Mouse (Mus musculus) frontal cortex, postnatal 10 days (tissue): ENCODE data around the gene Btbd17.

ENCODE experiments used
- DNase-seq, 2 experiments: peaks; one replicate each; pipeline ENCODE4 v3.0.0; 2022; ENCODE audit warnings: low spot score in 2 of 2, mixed read lengths in 1 of 2

Gene Btbd17

DNA sequence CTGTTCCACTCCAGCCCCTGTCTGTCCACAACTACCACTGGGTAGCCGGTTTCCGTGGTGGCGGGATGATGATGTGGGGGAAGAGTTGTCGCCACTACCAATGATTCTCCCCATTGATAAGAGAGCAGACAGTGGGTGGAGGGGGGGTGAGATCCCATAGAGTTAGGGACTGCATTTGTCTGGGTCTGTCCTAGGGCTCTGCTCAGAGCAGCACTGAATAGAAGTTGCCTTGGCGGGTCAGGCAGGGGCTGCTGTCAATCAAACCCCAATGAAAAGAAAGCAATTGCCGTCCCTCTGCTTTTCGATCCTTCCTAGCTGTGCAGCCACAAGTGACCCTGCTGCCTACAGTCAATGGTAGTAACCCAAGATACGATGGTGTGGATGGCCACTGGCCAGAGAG, 8.2 kb upstream of the Btbd17 start:
- DNase-seq: no peak

GRCm38 (mm10) chr11:114802540-114803267, 7.0 kb upstream of the Btbd17 start:
- DNase-seq: no peak

GRCm38 (mm10) chr11:114801906-114802305, 6.2 kb upstream of the Btbd17 start:
- no peak for DNase-seq

DNA sequence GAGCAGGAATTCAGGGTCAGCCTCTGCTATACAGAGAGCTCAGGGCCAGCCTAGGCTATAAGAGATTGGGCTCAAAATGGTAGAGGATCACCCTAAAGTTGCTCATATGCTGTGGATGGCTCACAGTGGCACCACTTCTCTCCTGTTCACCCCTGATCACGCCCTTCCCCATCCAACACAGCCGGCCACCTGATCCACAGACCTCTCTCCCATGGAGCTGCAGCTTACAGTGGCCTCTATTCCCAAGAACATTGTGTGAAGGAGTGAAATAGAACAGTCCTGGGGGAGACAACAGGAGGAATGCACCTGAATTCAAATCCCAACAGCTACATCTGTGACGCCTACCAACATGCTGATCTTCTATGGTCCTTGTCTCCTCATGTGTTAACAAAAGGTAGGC, 2.9 kb upstream of the Btbd17 start, which contains the start of gene Gpr142:
Gpr142 (plus strand) TSS at position 301 of the 400 bp plus-strand sequence.
- no peak for DNase-seq

- no peak for DNase-seq
Observed at GRCm38 (mm10) chr11:114797981-114798380, 2.2 kb upstream of the Btbd17 start.

DNA sequence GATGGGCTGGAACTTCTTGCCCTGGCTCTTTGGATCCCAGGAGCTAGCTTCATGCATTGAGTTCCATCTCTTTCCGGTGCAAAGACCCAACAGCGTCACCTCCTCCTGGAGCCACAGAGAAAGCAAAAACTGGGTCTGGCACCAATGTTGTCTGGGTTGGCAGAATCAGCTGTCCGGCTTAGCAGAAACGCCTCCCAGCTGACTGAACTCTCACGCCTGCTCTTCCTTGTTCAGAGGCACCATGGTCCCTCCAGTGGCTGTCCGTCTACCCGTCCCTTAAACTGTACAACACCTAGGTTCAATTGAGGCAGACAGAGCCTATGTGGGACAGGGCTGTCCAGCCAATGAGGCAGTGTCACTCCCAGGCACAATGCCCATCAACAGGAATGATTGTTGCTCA, 1.4 kb upstream of the Btbd17 start:
- no peak for DNase-seq

- DNase-seq: peak; percentile 90 to 95
Observed at GRCm38 (mm10) chr11:114795231-114795746, 456 bp downstream of the Btbd17 start.

GRCm38 (mm10) chr11:114794691-114795090, 1.1 kb downstream of the Btbd17 start:
- DNase-seq: no peak

DNA sequence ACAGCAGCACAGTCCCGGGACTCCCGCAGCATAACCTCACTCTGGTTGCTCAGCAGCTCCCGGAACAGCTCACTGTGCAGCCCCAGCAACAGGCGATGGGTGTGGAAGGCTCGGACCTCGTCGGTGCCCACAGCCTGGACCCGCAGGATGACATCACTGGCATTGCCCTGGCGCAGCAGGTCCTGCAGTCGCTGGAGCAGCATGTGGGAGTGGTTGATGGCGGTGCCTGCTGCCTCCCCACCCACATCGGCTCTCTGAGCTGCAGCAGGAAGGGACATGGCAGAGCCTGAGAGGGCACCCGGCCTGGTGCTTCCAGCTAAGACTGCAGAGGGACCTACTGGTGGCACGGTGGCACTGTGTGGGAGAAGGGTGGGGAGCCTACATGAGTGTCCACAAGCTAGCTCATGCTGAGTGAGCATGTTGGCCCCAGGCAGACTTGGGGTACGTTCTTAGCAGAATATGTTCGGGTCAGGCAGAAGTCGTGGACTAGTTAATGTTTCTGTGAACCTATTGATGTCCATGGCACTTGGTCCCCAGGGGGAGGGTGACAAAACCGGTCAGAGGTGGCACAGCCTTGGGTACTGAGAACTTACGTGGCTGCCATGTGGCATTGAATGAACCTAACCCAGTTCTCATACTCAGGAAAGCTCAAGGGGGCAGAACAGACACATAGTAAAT, 1.7 kb downstream of the Btbd17 start:
- peak in 1 of 2 experiments; percentile 51 for DNase-seq

GRCm38 (mm10) chr11:114792931-114793494, 2.7 kb downstream of the Btbd17 start:
- no peak for DNase-seq

DNA sequence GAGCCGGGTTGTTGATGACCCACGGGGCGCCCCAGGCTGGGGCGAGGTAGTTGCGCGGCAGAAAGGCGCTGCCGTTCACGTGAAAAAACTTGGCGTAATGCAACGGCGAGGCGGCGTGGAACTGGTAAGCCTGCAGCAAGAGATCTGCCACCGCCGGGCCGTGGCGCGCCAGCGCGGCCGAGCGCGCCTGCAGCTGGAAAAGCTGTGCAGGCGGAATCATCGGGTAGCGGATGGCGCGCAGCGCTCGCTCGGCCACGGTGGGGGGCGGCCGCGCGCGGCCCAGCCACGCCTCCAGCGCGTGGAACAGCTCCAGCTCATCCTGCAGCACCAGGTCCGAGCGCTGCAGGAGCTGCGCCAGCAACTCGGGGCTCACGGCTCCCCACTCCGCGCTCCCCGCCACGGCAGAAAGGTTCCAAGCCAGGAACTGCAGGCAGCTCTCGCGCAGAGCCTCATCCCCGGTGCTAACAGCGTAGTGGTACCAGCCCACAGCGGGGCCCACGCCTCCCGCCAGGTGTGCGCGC, 3.8 kb downstream of the Btbd17 start:
- DNase-seq: peak in 1 of 2 experiments; percentile 45

DNA sequence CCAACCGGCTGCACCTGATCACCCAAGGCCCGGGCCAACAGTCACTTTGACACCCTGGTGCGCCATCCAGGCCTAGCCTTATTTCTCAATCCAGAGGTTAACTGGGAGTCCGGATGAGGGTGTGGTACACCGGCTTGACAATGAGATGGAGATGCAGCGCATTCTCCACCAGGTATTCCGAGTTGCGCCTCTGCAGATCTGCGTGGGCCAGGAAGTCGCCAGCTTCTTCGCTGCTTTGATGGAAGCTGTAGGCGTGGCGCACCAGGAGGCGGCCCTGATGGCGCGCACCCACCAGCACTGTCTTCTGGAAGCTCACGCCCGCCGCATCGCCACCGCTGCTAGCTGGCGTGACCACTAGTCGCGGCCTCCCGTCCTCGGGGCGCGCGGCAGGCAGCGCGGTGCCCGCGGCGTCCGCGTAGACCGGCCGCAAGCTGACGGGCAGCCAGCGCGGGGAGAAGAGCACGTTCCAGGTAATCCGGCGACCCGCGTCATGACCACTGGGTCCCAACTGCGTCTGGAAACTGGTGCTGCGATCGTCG, 4.3 kb downstream of the Btbd17 start:
- DNase-seq: no peak

GRCm38 (mm10) chr11:114790841-114791240, 4.9 kb downstream of the Btbd17 start:
- no peak for DNase-seq

DNA sequence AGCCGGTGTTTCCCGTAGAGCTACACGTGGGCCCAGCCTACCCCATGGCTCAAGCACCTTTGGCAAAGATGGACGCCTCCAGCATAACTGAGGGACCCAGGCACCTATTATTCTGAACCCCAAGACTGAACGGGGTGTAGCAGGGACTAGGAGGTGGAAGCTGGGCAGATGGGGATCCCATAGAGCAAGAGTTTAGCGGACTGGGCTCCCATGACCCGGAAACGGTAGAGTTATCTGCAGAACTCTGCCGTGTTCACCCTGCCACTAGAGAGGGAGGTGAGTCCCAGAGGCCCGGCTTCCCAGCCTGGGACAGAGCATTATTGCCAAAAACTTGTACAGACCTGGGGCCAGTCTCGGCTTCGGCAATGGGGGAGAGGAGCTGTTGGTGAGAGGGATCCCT, 5.6 kb downstream of the Btbd17 start:
- no peak for DNase-seq

DNA sequence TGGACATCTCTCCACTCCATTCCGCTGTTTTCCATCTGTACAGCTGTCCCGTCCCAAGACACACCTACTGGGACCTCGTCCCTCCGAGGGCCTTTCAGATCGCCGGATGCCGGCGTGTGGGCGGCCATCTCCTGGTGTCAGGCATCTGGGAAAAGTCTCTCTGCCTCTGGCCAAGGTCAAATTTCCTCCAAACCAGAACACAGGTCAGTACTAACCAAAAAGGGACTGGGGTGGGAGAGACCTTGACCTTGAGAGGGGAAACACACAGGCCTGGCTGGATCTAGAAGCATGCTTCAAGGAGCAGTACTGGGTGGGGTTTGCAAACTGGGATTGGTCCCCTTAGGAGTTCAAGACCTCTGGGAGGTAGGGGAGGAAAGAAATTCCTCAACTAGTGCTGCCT, 6.0 kb downstream of the Btbd17 start:
- DNase-seq: no peak

GRCm38 (mm10) chr11:114789061-114789714, 6.6 kb downstream of the Btbd17 start:
- peak; percentile 67 to 80 for DNase-seq

GRCm38 (mm10) chr11:114787611-114788010, 8.1 kb downstream of the Btbd17 start:
- no peak for DNase-seq

GRCm38 (mm10) chr11:114786326-114786725, 9.4 kb downstream of the Btbd17 start:
- DNase-seq: peak in 1 of 2 experiments; percentile 55

DNA sequence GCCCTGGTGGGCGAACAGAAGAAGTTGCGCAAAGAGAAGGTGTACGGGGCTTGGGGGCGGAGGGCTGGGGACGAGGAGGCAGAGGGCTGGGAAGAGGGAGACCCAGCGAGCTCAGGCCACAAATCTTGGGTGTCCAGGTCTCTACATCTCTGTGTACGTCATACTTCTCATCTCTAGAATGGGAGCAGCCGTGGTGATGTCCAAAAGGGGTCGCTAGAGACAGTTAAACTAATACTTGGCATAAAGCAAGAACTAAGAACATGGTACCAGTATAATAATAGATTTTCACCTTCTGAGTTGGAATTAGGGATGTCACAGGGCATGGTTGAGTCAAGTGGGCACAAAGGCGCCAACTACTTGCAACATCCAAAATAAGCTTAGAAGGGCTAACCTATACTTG, 9.9 kb downstream of the Btbd17 start:
- DNase-seq: no peak

- DNase-seq: no peak
Observed at GRCm38 (mm10) chr11:114780076-114780475, 15.7 kb downstream of the Btbd17 start.

DNA sequence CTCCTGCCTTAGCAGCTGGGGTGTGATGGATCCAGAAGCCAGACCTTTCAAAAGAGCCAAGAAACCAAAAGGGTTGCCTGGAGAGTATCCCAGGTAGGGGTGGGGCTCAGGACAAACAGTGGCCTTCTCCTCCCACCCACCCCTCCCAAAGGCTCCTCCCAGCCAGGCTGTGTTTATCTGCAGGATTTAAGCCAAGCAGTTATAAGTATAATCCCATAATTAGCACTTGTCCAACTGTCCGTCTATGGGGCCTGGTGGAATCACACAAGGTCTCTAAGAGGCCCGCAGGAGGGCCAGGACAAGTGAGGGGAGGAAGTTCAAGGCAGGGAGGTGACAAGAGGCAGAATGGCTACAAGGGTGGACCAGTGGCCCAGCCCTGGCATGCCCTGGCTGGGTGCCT, 23.8 kb downstream of the Btbd17 start:
- DNase-seq: no peak

GRCm38 (mm10) chr11:114769911-114770310, 25.8 kb downstream of the Btbd17 start:
- DNase-seq: no peak
